8 mouse cellular contexts compared by ENCODE assay signal in the genomic region with DNA sequence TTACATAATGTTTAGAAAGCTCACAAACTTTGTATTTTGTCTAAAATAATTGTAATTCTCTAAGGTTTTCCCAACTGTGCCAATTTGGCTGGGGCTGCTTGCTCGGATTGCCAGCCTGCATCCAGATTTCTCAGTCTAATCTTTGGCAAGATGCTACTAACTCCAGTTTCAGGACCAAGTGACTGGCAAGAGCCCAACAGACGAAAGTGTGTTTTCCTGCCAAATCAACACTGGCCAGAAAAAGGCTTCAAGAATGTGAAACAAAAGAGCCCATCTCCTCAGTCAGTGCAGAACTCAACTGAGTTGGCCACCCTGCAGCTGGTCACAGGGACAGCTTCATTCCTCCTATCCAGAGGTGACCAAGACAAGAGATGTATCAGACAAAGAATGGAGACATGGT.
DNase-seq lines count a peak whose midpoint lies in the region; ATAC-seq lines count a peak whose summit lies in the region.

No protein-coding gene starts in this region.

- ATAC-seq in forebrain, embryonic 13.5 days, result peak; percentile 88
- no peak for ATAC-seq in forebrain, embryonic 11.5 days (replicated peaks; ENCODE audit: low FRiP score)

- no peaks in the 10 kb centered on the region for H3K9me3 ChIP-seq in forebrain, embryonic 13.5 days (replicated peaks)
- no peaks in the 10 kb centered on the region for H3K9me3 ChIP-seq in forebrain, embryonic 11.5 days (ENCODE audit: control insufficient read depth, low read length)

- no peak overlapping the region for H3K9ac ChIP-seq in forebrain, embryonic 13.5 days
- H3K9ac ChIP-seq in forebrain, embryonic 11.5 days (ENCODE audit: low read length), result no peak overlapping the region

- no peak for DNase-seq in forebrain, embryonic 11.5 days (ENCODE audit: low spot score)
- DNase-seq in Muller cell, postnatal 12 days (ENCODE audit: inconsistent ontology term), result peak; percentile 91
- DNase-seq in cerebellum, postnatal 4 days (ENCODE audit: low spot score in 2 of 2), result peak; percentile 29 to 69
- peak; percentile 52 for DNase-seq in layer of hippocampus, adult 9-10 months (ENCODE audit: low spot score)
- peak; percentile 11 for DNase-seq in ovary, postnatal 14 days (ENCODE audit: low spot score)
- DNase-seq in embryo, embryonic 11 days, result no peak
- no peak for DNase-seq in thymus, postnatal 36 days

- no peaks in the 10 kb centered on the region for H3K36me3 ChIP-seq in forebrain, embryonic 13.5 days (ENCODE audit: poor library complexity, severe bottlenecking)
- no peaks in the 10 kb centered on the region for H3K36me3 ChIP-seq in forebrain, embryonic 11.5 days (ENCODE audit: control insufficient read depth, insufficient read depth, low read length)

- no peak overlapping the region for H3K4me2 ChIP-seq in forebrain, embryonic 13.5 days
- H3K4me2 ChIP-seq in forebrain, embryonic 11.5 days (ENCODE audit: low read depth, low read length, severe bottlenecking), result no peak overlapping the region

- 37% methylated on average over 2 of the region's 2 CpGs for WGBS in forebrain, embryonic 13.5 days
- WGBS in forebrain, embryonic 11.5 days, result 78% methylated on average over 2 of the region's 2 CpGs

- H3K27ac ChIP-seq in forebrain, embryonic 13.5 days, result no peak overlapping the region
- H3K27ac ChIP-seq in forebrain, embryonic 11.5 days (ENCODE audit: low read depth, low read length), result no peak overlapping the region

- no peaks in the 10 kb centered on the region for H3K27me3 ChIP-seq in forebrain, embryonic 13.5 days
- no peaks in the 10 kb centered on the region for H3K27me3 ChIP-seq in forebrain, embryonic 11.5 days (ENCODE audit: control insufficient read depth, insufficient read depth, low read length)

- peaks cover 4% of the 10 kb centered on the region for H3K4me1 ChIP-seq in forebrain, embryonic 13.5 days
- H3K4me1 ChIP-seq in forebrain, embryonic 11.5 days (replicated peaks; ENCODE audit: control insufficient read depth, insufficient read depth, low read length), result no peaks in the 10 kb centered on the region

- H3K4me3 ChIP-seq in forebrain, embryonic 13.5 days, result no peak overlapping the region
- no peak overlapping the region for H3K4me3 ChIP-seq in forebrain, embryonic 11.5 days (ENCODE audit: low read depth, low read length)

Comparison
In these comparisons a context has a peak if more than half of its experiments do, and no peak if none do; other contexts are left out.
1. DNase-seq: peak in Muller cell, postnatal 12 days (single experiment), cerebellum, postnatal 4 days (2 of 2), layer of hippocampus, adult 9-10 months (single experiment) and ovary, postnatal 14 days (single experiment); none in forebrain, embryonic 11.5 days (single experiment), embryo, embryonic 11 days (single experiment) and thymus, postnatal 36 days (0 of 2).